Mouse (Mus musculus) gastrocnemius, adult 8-10 months (tissue): Measurements from ENCODE around the gene Prr7. TPM values are rescaled to one million over a fixed set of nuclear protein-coding genes. Genes with fewer than 3 reads are reported as not detected.
A peak's percentile ranks its signal among the peaks of the same experiment; 100 is the strongest.
"Not testable (repeated sequence)": the region's sequence is repeated elsewhere in the genome, so short reads cannot be mapped to it uniquely, and the experiment has no call there.

Source experiments
- DNase-seq, 2 experiments: peaks; one replicate each; pipeline ENCODE4 v3.0.0; 2022; ENCODE audit warnings: low spot score in 2 of 2
- total RNA-seq, 4 experiments: library from RNA; stranded (reverse); gene quantifications; 2 replicates each; pipeline ENCODE4 v1.2.4; 2022

Prr7 gene
- under 1 TPM in 2 of 4 experiments, not detected in 2; 0.20 to 0.39 TPM for total RNA-seq

- DNase-seq = no peak
Observed at GRCm38 (mm10) chr13:55464027-55464884, at the start of gene Prr7. Gene Prr7 (plus strand): TSS chr13:55464267.

GRCm38 (mm10) chr13:55414743-55415380 is 49.2 kb upstream of the Prr7 start, which contains the start of gene Pfn3:
Gene Pfn3 (minus strand): TSS chr13:55415232.
- peak in 1 of 2 experiments; percentile 12 for DNase-seq

GRCm38 (mm10) chr13:55418004-55418403 is 46.1 kb upstream of the Prr7 start:
- peak; percentile 75 to 80 for DNase-seq

GRCm38 (mm10) chr13:55419142-55419541 is 44.9 kb upstream of the Prr7 start:
- DNase-seq = no peak

- no peak for DNase-seq
Observed at GRCm38 (mm10) chr13:55420018-55420932, 43.8 kb upstream of the Prr7 start.

- DNase-seq = peak; percentile 47 to 58
Observed at GRCm38 (mm10) chr13:55420933-55421800, 42.9 kb upstream of the Prr7 start.

- DNase-seq = no peak
Observed at GRCm38 (mm10) chr13:55426613-55427012, 37.5 kb upstream of the Prr7 start, which contains the start of gene F12. Gene F12 (minus strand): TSS chr13:55426793.

- DNase-seq = peak; percentile 63 to 71
Observed at GRCm38 (mm10) chr13:55429226-55429888, 34.7 kb upstream of the Prr7 start.

- no peak for DNase-seq
Observed at GRCm38 (mm10) chr13:55430566-55430965, 33.5 kb upstream of the Prr7 start.

- no peak for DNase-seq
Observed at GRCm38 (mm10) chr13:55431889-55432685, 32.0 kb upstream of the Prr7 start.

- DNase-seq = not testable (repeated sequence)
Observed at GRCm38 (mm10) chr13:55437111-55437629, 26.9 kb upstream of the Prr7 start.

- no peak for DNase-seq
Observed at GRCm38 (mm10) chr13:55443799-55444285, 20.2 kb upstream of the Prr7 start.

GRCm38 (mm10) chr13:55444286-55444936 is 19.7 kb upstream of the Prr7 start:
- DNase-seq = no peak

- peak; percentile 99 for DNase-seq
Observed at GRCm38 (mm10) chr13:55444937-55445315, 19.1 kb upstream of the Prr7 start, which contains the start of gene Grk6. Gene Grk6 (plus strand): TSS chr13:55445072.

GRCm38 (mm10) chr13:55445361-55446091 is 18.5 kb upstream of the Prr7 start:
- no peak for DNase-seq

GRCm38 (mm10) chr13:55446483-55447105 is 17.5 kb upstream of the Prr7 start:
- DNase-seq = no peak

- DNase-seq = no peak
Observed at GRCm38 (mm10) chr13:55447543-55447943, 16.5 kb upstream of the Prr7 start.
